Mouse (Mus musculus) brain, embryonic 14.5 days (tissue): Measurements from ENCODE around the gene Hoxa5.

Experiments used
- CTCF ChIP-seq: fragments of 200-500 bp; IDR thresholded peaks from 2 replicates; pipeline ENCODE4 v1.5.1; 2012; ENCODE audit warnings: inconsistent platforms, mild to moderate bottlenecking, moderate library complexity, borderline replicate concordance; ENCODE audit not compliant: insufficient read depth, insufficient read length; ENCODE audit errors: extremely low read depth
- POLR2A ChIP-seq: fragments of 200-500 bp; IDR thresholded peaks from 2 replicates; pipeline ENCODE4 v1.6.1; 2012; ENCODE audit warnings: mild to moderate bottlenecking, inconsistent platforms, borderline replicate concordance; ENCODE audit not compliant: poor library complexity, insufficient read depth, insufficient read length, severe bottlenecking; ENCODE audit errors: extremely low read depth

GRCm38 (mm10) chr6:52215771-52216535 lies 11.6 kb upstream of the Hoxa5 start:
- no peak for TF ChIP-seq POLR2A
- no peak for TF ChIP-seq CTCF
